Mouse (Mus musculus): Measurements from ENCODE around the gene Pimreg.

GRCm38 (mm10) chr11:72078647-72079046, 36.8 kb downstream of the Pimreg start:
- TF ChIP-seq CTCF (IDR thresholded peaks at IDR 0.05; ENCODE audit: extremely low read depth, insufficient read length, insufficient replicate concordance, low read depth, low read length) (no peak), POLR2A (IDR thresholded peaks at IDR 0.05; ENCODE audit: low read depth, low read length) (no peak)
